Mouse (Mus musculus) liver, postnatal 0 days (tissue): ENCODE results near the gene Ercc1.

Source experiments
- CTCF ChIP-seq: sonication (generic); IDR thresholded peaks from 2 replicates; pipeline ENCODE4 v1.5.1; 2016; ENCODE audit warnings: antibody characterized with exemption, low read depth
- EP300 ChIP-seq: IDR thresholded peaks from 2 replicates; pipeline ENCODE4 v1.6.1; 2016; ENCODE audit warnings: antibody characterized with exemption, low read depth, mild to moderate bottlenecking

GRCm38 (mm10) chr7:19306819-19307738 is 37.5 kb upstream of the Ercc1 start:
- no peak for TF ChIP-seq CTCF
- no peak for TF ChIP-seq EP300
